Mouse (Mus musculus): ENCODE data around the gene Gtf3c1. TPM values are rescaled to one million over a fixed set of nuclear protein-coding genes. Genes with fewer than 3 reads are reported as not detected.

The Gtf3c1 gene
- polyA plus RNA-seq (2015; fragmentation: Nextera tagmentation; extraction: Ambion mirVana): 27.7 and 33.9 TPM in 2 replicates

DNA sequence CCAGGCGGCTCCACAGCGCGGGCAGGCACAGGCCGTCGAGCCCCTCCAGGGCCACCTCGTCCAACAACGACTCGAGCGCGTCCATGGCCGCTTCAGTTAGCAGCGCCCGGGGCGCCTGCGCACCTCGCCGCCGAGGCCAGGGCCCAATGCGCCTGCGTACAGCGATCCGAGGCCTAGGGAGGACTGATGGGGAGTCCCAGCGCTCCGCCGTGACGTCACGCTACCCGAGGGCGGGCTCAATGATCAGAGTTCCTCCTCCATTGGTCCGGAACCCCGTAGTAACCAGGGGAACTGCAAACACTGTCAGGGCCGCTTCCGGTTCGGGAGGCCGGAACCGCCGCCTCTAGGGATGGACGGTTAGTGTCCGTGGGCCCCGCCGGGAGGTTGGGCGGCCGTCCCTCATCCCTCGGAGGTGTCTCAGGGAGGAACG lies at the start of gene Gtf3c1, which contains the start of gene D430042O09Rik:
Gtf3c1 (minus strand) TSS at position 188 of the 430 bp plus-strand sequence.
D430042O09Rik (plus strand) TSS at position 296 of the 430 bp plus-strand sequence.
- Histone ChIP-seq H3K4me2 (replicated peaks) (peak within 1 kb of the TSS; percentile 87), H3K27me3 (no peaks in the 10 kb centered on the region), H3K9me3 (no peaks in the 10 kb centered on the region), H3K9ac (peak within 1 kb of the TSS; percentile 92), H3K27ac (peak within 1 kb of the TSS; percentile 90), H3K4me3 (peak within 1 kb of the TSS; percentile 82), H3K36me3 (peaks cover 19% of the 10 kb centered on the region), H3K4me1 (peaks cover 33% of the 10 kb centered on the region)
- WGBS: under 1% methylated on average over 45 of the region's 45 CpGs
- peak; percentile 99 for ATAC-seq (ENCODE audit: low FRiP score, low read depth)

DNA sequence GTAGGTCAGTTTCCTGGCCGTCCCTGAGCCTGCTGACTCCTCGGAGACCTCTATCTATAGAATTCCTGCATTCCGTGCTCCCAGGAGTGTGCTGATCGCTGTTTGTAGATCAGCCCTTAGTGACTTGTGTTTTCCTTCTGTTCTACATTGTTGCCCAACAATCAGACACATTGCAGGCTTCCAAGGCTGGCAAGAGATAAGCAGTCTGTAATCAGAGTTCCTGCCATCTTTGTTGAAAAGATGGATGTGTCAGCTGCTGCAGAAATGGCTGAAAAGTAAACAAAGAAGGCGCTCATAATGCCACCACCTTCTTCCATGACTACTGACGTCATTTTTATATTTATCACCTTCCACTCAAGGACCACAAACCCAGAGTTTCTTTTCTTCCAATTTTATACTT lies 49.2 kb upstream of the Gtf3c1 start:
- WGBS: 72% methylated on average over 6 of the region's 6 CpGs
- Histone ChIP-seq H3K27me3 (no peaks in the 10 kb centered on the region), H3K4me1 (no peaks in the 10 kb centered on the region), H3K36me3 (peaks cover 22% of the 10 kb centered on the region), H3K27ac (no peak overlapping the region), H3K9ac (no peak overlapping the region), H3K4me2 (replicated peaks) (no peak overlapping the region), H3K9me3 (no peaks in the 10 kb centered on the region), H3K4me3 (no peak overlapping the region)
- ATAC-seq (ENCODE audit: low FRiP score, low read depth): no peak

DNA sequence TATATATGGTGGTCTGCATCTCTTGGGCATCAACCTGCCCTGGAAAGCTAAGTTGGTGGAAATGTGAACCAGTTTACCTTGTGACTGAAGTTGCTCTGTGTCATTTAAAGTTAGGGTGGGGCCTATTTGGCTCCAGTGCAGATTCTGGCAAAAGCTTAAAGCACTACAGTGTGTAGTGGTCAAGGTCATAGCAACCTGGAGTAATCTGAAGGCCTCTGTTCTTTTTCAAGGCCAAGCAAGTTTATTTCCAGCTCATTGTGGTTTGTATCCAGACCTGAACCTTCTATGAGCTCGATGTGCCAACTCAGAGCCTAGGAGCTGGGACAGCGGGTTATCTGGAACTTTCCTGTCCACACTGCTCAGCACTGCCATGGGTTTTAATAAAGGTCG lies 45.7 kb upstream of the Gtf3c1 start:
- no peaks in the 10 kb centered on the region for H3K4me1 ChIP-seq
- WGBS: 89% methylated on average over 3 of the region's 3 CpGs
- no peak overlapping the region for H3K9ac ChIP-seq
- no peak for ATAC-seq (ENCODE audit: low FRiP score, low read depth)
- no peaks in the 10 kb centered on the region for H3K27me3 ChIP-seq
- no peaks in the 10 kb centered on the region for H3K9me3 ChIP-seq
- H3K4me2 ChIP-seq (replicated peaks): no peak overlapping the region
- H3K4me3 ChIP-seq: no peak overlapping the region
- H3K36me3 ChIP-seq: peaks cover 17% of the 10 kb centered on the region
- no peak overlapping the region for H3K27ac ChIP-seq

DNA sequence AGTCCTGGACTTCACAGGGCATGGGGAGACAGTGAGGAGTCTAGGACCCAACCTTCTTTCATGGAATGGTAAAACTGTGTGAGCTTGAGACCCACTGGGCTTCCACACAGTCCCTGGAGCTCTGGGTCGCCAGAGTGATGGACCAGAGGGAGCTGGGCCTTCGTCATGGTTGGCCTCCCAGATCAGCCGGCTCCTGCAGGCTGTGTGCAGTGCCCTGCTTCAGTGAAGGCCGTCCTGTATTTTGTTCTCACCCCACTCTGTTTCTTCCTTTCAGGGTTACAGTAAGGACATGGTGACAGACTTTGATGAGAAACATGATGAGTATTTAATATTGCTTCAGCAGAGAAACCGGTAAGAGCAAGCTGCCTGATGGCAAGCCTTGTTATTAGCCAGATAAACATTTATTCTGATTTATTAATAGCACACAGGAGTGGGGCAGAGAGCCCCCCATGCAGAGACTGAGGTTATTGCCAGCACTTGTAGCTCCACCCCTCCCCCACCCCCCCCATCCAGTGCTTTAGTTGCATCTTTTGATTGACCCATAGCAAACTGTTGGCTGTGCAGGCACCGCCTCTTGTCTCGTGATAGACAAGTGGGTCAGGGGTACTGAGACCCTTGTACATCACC lies 45.2 kb upstream of the Gtf3c1 start:
- H3K9ac ChIP-seq: no peak overlapping the region
- H3K27ac ChIP-seq: no peak overlapping the region
- H3K27me3 ChIP-seq: no peaks in the 10 kb centered on the region
- WGBS: 82% methylated on average over 7 of the region's 7 CpGs
- no peak for ATAC-seq (ENCODE audit: low FRiP score, low read depth)
- H3K4me2 ChIP-seq (replicated peaks): no peak overlapping the region
- no peaks in the 10 kb centered on the region for H3K9me3 ChIP-seq
- peaks cover 17% of the 10 kb centered on the region for H3K36me3 ChIP-seq
- H3K4me3 ChIP-seq: no peak overlapping the region
- no peaks in the 10 kb centered on the region for H3K4me1 ChIP-seq

DNA sequence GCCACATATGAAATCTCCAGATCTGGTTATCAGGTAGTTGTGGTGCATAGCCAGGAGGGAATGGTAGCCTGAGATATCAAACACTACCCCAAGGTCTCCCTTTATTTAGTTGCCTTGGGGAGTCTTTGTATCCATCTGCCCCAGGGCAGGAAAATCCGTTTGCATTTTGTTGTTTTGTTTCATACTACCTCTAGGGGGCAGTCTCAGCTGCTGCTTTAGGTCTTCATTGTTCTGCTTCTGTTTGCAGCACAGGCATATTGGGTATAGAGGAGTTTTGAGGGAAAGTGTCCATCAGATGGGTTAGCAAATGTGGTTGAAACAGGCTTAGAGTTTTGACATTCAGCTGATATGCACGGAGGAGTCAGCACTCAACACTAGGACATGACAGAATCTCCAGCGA lies 40.6 kb upstream of the Gtf3c1 start:
- 51% methylated on average over 3 of the region's 3 CpGs for WGBS
- Histone ChIP-seq H3K4me2 (replicated peaks) (no peak overlapping the region), H3K4me1 (no peaks in the 10 kb centered on the region), H3K36me3 (peaks cover 7% of the 10 kb centered on the region; the same call in 1 of the 2 replicates), H3K27me3 (no peaks in the 10 kb centered on the region), H3K27ac (no peak overlapping the region), H3K4me3 (no peak overlapping the region), H3K9me3 (no peaks in the 10 kb centered on the region), H3K9ac (no peak overlapping the region)
- no peak for ATAC-seq (ENCODE audit: low FRiP score, low read depth)

DNA sequence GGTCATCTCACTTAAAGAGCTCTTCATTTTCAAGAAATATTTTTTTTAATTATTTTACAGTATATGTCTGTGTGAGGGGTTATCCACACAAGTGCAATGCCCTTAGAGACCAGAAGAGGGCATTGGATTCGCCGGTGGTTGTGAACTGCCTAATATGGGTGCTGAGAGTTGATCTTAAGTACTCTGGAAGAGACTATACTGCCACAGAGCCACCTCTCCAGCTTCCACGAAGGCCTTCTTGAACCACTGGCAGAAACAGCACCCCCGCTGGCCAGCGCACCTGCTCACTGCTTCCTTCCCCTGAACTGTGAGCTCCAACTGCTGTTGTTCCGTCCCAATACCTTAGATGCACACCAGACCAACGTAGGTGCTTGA lies 39.7 kb upstream of the Gtf3c1 start:
- no peak overlapping the region for H3K27ac ChIP-seq
- no peak overlapping the region for H3K4me3 ChIP-seq
- H3K27me3 ChIP-seq: no peaks in the 10 kb centered on the region
- H3K9ac ChIP-seq: no peak overlapping the region
- no peaks in the 10 kb centered on the region for H3K9me3 ChIP-seq
- no peaks in the 10 kb centered on the region for H3K4me1 ChIP-seq
- 52% methylated on average over 7 of the region's 7 CpGs for WGBS
- H3K36me3 ChIP-seq: peaks cover 7% of the 10 kb centered on the region; the same call in 1 of the 2 replicates
- H3K4me2 ChIP-seq (replicated peaks): no peak overlapping the region
- no peak for ATAC-seq (ENCODE audit: low FRiP score, low read depth)

DNA sequence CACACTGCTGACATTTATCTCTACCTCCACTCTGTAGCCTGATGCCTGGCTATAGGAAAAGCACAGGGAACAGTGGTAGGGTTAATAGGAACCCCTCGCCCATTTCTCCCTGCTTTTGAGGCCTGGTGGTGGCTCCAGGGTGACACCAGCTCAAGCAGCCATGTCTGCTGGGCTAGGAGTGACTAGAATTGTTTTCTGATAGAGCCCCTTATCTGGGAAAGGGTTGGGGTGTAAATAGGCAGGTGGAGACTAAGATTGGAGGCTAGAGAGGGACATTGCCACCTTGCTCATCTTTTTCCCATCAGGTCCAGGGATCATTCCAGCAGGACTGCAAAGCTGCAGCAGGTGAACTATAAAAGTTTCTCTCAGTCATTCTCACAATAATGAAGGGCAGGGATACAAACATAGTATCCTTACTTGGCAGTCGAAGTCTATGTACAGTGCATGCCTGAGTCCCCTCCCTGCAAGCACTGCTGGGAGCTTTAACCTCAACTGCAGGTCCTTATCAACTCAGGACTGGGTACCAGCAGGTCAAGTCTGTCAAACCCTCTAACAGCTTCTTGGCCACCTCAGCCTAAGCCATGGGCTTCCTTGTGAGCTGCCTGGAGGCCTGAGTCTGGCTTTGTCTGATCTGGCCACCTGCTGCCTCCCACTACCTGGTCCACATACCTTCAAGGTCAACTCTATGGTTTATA lies 39.2 kb upstream of the Gtf3c1 start:
- no peaks in the 10 kb centered on the region for H3K9me3 ChIP-seq
- no peak for ATAC-seq (ENCODE audit: low FRiP score, low read depth)
- no peaks in the 10 kb centered on the region for H3K4me1 ChIP-seq
- 84% methylated on average over 2 of the region's 2 CpGs for WGBS
- peaks cover 7% of the 10 kb centered on the region; the same call in 1 of the 2 replicates for H3K36me3 ChIP-seq
- H3K27me3 ChIP-seq: no peaks in the 10 kb centered on the region
- no peak overlapping the region for H3K9ac ChIP-seq
- no peak overlapping the region for H3K4me3 ChIP-seq
- no peak overlapping the region for H3K27ac ChIP-seq
- H3K4me2 ChIP-seq (replicated peaks): no peak overlapping the region

DNA sequence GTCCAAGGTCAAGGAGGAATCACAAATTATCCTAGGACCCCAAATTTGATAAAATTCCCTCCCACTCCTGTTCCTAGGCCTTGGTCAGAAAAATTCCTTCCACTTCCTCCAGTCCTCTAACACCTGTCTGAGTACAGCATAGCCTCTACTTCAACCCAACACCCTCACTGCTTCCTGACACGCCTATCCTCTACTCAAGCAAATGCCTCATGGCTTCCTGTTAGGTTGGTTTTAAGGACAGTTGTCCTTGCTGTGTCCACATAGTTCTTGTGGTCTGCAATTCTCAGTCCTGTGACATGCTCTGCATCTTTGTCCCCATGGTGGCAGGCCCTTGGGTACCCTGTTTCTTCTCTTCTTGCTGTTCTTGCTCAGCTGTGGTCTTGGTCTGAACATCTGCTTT lies 37.2 kb upstream of the Gtf3c1 start:
- H3K9me3 ChIP-seq: no peaks in the 10 kb centered on the region
- ATAC-seq (ENCODE audit: low FRiP score, low read depth): no peak
- H3K27ac ChIP-seq: no peak overlapping the region
- no peak overlapping the region for H3K4me2 ChIP-seq (replicated peaks)
- H3K27me3 ChIP-seq: no peaks in the 10 kb centered on the region
- 83% methylated on average over 1 of the region's 1 CpGs for WGBS
- H3K4me3 ChIP-seq: no peak overlapping the region
- no peak overlapping the region for H3K9ac ChIP-seq
- H3K4me1 ChIP-seq: no peaks in the 10 kb centered on the region
- H3K36me3 ChIP-seq: no peaks in the 10 kb centered on the region

DNA sequence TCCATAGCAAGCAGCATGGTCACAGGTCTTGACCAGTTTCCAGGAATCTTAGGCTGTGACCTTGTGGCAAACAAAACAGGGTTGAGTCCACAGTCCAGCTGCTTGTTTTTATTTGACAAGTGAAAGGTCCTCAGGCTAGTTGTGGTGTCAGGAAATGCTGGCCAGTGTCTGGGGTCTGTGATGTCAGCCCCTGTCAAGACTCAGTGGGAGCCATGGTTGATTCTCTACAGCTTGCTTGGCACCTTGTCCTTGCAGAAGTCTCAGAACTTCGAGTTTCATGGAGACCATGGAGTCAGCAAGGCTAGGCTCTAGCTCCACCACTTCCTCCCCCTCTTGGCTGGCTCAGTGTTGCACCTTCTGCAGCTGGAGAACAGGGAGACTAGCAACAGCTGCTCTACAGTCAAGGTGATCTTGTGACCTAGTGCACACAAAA lies 33.7 kb upstream of the Gtf3c1 start:
- H3K4me2 ChIP-seq (replicated peaks): no peak overlapping the region
- no peak overlapping the region for H3K27ac ChIP-seq
- H3K27me3 ChIP-seq: no peaks in the 10 kb centered on the region
- no peak overlapping the region for H3K4me3 ChIP-seq
- WGBS: 55% methylated on average over 1 of the region's 1 CpGs
- H3K4me1 ChIP-seq: no peaks in the 10 kb centered on the region
- no peaks in the 10 kb centered on the region for H3K9me3 ChIP-seq
- H3K36me3 ChIP-seq: no peaks in the 10 kb centered on the region
- ATAC-seq (ENCODE audit: low FRiP score, low read depth): no peak
- H3K9ac ChIP-seq: no peak overlapping the region

DNA sequence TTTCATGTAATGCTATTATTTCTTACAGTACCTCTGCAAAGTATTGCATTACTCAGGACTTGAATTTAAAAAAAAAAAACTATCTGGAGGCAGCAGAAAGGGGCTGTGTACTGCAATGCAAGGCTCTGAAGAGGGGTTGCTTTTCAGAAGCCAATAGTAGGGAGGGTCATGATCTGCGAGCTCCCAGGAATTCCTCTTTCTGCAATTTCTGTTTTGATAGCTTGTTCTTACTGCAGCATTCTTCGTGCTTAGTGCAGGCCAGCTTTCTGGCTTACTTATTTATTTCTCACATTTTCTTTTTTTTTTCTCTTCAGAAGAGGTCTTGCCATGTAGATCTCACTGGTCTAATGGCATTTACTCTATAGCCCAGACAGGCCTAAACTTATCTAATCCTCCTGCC lies 32.9 kb upstream of the Gtf3c1 start:
- ATAC-seq (ENCODE audit: low FRiP score, low read depth): no peak
- H3K27me3 ChIP-seq: no peaks in the 10 kb centered on the region
- H3K36me3 ChIP-seq: no peaks in the 10 kb centered on the region
- no peaks in the 10 kb centered on the region for H3K9me3 ChIP-seq
- no peak overlapping the region for H3K4me3 ChIP-seq
- no peaks in the 10 kb centered on the region for H3K4me1 ChIP-seq
- no peak overlapping the region for H3K27ac ChIP-seq
- H3K9ac ChIP-seq: no peak overlapping the region
- 83% methylated on average over 2 of the region's 2 CpGs for whole genome bisulfite sequencing
- H3K4me2 ChIP-seq (replicated peaks): no peak overlapping the region

DNA sequence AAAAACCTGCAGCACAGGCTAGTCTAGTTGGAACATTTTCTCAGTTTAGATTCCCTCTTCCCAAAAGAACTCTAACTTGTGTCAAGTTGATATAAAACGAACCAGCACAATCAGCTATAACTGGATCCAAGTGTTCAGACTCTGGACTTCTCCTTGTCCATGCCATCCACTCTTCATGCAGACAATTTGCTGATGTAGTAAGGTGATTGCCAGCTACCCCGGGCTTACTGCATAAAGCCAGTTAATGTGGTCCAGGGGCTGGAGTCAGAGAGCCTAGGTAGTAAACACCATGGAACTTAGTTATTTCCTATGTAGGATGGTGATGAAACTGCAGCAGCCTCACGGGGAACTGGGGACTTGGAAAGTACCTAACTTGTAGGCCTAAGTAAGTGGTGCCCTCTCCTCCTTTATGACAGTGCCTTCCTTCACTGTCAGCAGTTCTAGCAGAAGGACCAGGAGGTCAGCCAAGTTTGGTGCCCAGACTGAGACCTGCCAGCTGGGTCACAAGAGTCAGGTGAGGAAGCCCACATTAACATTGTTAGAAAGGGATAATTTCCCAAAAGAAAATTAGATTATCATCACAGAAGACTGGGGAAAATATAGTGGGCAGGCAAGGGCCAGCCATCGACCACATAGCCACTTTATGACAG lies 28.9 kb upstream of the Gtf3c1 start:
- no peak for ATAC-seq (ENCODE audit: low FRiP score, low read depth)
- Histone ChIP-seq H3K9me3 (no peaks in the 10 kb centered on the region), H3K9ac (no peak overlapping the region), H3K4me2 (replicated peaks) (no peak overlapping the region), H3K27ac (no peak overlapping the region), H3K27me3 (no peaks in the 10 kb centered on the region), H3K36me3 (no peaks in the 10 kb centered on the region), H3K4me3 (no peak overlapping the region), H3K4me1 (no peaks in the 10 kb centered on the region)
- WGBS: 83% methylated on average over 4 of the region's 4 CpGs

DNA sequence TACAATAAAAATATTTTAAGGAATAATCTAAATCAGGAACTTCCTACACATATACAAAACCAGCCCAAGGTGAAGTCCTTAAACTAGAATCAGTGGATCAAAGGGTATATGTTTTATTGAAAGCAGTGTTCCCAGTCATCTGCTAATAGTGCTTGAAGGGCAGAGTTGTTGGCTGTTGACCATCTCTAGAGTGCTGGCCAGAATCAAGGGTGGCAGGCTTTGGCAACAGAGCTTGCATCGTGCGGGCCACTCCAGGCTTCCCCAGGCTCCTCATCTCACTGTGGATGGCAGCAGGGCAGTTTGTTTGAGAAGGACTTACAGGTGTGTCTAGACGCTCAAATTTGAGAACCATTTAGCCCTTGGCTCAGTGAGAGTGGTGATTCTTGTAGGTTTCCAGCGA lies 26.2 kb upstream of the Gtf3c1 start:
- H3K4me2 ChIP-seq (replicated peaks): no peak overlapping the region
- H3K4me1 ChIP-seq: no peaks in the 10 kb centered on the region
- no peak overlapping the region for H3K4me3 ChIP-seq
- ATAC-seq (ENCODE audit: low FRiP score, low read depth): no peak
- H3K9me3 ChIP-seq: no peaks in the 10 kb centered on the region
- H3K27me3 ChIP-seq: no peaks in the 10 kb centered on the region
- WGBS: 83% methylated on average over 4 of the region's 4 CpGs
- H3K27ac ChIP-seq: no peak overlapping the region
- 0 out of 2 replicates have a peak, but pooled peaks cover 4% of the 10 kb centered on the region for H3K36me3 ChIP-seq
- no peak overlapping the region for H3K9ac ChIP-seq
